Mouse (Mus musculus): ENCODE data around the gene Fam72a.

Gene Fam72a

GRCm38 (mm10) chr1:131527281-131528080 lies at the start of gene Fam72a, which contains the start of gene Srgap2:
Gene Fam72a, plus strand, starts transcription at chr1:131527903.
Gene Srgap2, minus strand, starts transcription at chr1:131527352.
- DNase-seq (ENCODE audit: low read depth, low spot score), result peak; percentile 100

- no peak for DNase-seq (ENCODE audit: low read depth, low spot score)
Measured at GRCm38 (mm10) chr1:131478770-131479305, 48.9 kb upstream of the Fam72a start.

- no peak for DNase-seq (ENCODE audit: low read depth, low spot score)
Measured at GRCm38 (mm10) chr1:131481391-131481790, 46.3 kb upstream of the Fam72a start.

DNA sequence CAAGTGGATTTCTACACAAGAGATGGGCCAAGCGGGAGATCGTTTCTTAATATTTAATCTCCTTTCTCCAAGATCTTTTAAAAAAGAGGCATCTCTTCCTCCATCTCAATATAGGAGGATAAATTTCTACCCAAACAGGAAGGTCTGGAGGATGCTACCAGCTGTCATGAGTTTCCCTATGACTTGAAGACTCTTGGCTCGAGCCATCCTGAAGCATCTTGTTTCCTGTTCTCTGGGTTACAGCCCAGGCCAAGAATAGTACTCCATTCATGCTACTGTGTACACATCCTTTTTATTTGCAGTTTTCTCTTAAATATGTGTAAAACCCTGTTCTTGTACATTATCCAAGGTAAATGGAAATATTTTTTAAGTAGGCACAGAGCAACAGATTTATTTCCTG lies 45.5 kb upstream of the Fam72a start:
- peak; percentile 30 for DNase-seq (ENCODE audit: low read depth, low spot score)

DNA sequence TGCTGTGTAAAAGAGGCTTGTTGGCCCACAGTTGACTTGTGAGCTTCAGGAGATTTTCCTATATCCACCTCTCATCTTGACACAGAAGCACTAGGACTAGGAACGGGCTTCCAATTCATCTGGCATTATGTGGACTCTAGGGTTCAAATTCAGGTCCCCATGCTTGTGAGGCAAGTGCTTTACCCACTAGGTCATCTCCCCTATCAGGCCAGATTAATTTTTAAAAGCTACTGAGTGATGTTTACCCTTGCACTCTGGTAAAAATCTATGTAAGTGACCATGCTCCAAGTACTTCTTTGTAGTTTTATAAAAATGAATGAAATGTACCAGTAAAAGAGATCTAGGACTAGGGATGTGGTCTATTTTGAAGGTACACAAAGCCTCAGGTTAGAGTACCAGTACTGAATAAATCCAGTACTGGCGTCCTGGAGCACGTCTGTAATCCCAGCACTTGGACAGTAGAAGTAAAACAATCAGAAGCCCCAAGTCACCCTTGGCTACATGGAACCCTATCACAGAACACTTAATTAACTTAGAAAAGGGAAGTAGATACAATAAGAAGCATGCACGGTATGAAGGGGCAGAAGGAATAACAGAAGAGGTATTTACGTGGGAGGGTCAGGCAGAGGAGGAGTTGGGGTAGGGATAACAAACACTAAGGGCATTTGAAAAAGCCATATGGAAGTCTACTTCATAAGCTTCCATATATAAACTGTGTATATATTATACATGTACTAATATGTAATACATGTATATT lies 41.4 kb upstream of the Fam72a start:
- DNase-seq (ENCODE audit: low read depth, low spot score), result no peak

- DNase-seq (ENCODE audit: low read depth, low spot score), result no peak
Measured at GRCm38 (mm10) chr1:131489312-131489711, 38.4 kb upstream of the Fam72a start.

GRCm38 (mm10) chr1:131491579-131491978 lies 36.1 kb upstream of the Fam72a start:
- no peak for DNase-seq (ENCODE audit: low read depth, low spot score)

DNA sequence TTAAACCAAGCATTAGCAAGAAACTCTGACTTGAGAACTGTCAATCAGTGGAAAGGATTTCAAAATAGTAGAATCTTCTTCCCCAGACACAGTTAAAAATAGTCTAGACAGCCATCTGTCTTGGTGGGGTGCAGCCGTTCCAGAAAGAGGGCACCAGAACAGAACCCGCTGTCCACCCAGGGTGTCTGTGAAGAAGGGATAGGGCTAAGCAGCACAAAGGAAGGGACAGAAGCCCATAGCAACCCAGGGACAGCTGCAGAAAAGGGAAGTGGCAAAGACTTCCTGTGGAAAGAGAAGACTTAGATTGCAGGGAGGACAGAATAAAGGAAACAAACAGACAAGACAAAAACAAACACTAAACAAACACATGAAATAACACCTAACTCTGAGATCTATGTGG lies 35.3 kb upstream of the Fam72a start:
- no peak for DNase-seq (ENCODE audit: low read depth, low spot score)

DNA sequence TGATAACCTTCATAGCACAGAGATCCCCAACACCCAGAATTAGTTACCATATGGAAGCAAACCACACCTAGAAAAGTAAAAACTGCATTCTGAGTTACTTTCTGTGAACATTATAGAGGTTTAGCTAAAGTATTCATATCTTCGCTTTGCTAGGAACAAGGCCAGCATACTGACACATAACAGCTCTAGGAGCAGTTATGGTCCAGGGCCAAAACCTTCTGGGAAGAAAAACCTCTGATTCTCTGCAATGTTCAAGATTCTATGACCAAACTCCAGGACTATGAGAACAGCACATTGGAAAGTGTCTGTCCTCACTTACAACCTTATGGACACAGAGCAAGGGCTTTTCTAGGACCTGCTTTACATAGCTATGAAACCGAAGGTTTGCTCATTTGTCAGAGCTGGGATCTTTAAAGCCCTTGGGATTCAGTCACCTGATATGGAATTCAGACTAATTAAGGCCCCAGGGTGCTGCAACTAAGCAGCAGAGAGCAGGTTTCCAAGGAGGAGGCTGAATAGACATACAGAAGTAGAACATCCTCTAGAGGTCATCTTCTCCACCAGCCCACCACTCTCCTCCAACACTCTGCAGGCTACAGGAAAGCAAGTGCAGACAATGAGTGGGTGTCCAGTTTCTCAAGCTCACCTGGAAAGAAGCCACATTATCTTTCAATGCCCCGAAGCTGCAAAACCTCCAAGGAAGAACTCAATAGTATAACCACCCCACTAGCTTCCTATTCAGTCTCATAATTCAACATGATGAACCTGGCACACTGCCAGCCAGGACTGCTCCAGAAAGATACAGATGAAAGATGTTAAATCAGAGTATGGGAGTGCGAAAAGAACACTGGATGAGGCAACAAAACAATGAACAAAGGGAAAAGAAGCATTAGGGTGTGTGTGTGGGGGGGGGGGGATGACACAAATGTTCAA lies 33.5 kb upstream of the Fam72a start:
- DNase-seq (ENCODE audit: low read depth, low spot score), result no peak

DNA sequence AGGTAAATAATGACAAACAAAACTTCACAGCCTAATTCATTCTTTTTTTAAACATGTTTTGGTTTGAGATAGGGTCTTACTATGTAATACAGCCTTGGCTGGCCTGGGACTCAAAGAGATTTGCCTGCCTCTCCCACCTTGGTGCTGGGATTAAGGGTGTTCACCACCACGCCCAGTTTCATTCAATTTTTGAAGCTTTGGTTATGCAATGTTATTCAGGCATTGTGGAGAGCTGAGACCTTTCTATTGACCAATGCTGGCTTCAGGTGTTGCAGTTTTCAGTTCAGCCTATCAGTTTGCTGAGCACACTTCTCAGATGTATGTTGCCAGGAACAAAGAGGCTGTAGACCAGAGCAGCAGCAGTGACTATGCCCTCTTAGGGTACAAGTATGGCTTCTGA lies 29.5 kb upstream of the Fam72a start:
- DNase-seq (ENCODE audit: low read depth, low spot score), result no peak

DNA sequence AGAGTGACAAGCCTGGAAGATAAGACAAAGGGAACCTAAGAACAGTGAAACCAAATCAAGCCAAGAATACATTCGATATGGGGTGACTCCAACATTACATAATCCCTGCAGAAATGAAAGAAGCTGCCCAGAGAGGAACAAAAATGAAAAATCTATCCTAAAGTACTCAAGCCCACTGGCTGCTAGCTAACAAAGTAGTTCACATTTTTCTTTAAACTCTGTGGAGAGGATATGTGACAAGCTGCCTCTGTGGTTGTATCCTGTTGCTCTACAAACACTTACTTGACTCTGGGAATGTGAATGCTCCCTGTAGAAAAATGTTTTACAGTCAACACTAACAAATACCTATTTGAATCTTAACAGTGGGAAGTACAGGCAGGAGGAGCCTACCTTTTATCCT lies 26.0 kb upstream of the Fam72a start:
- no peak for DNase-seq (ENCODE audit: low read depth, low spot score)

DNA sequence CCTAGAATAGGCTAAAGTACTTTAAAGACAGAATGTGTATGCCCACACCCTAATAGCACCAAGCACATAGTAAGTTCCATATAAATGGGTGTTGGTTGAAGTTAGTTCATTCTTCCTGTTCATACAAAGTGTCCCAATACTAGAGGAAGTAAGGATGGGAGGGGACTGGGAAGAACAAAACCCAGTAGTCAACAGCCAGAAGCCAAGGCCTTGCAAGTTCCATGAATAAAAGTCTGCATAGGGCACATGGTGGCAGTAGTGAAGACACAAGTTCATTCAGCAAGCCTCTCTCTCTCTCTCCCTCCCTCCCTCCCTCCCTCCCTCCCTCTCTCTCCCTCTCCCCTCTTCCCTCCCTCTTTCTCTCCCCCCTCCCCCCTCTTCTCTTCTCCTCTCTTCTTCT lies 16.6 kb upstream of the Fam72a start:
- no peak for DNase-seq (ENCODE audit: low read depth, low spot score)

- no peak for DNase-seq (ENCODE audit: low read depth, low spot score)
Measured at GRCm38 (mm10) chr1:131511661-131512500, 15.8 kb upstream of the Fam72a start.

- no peak for DNase-seq (ENCODE audit: low read depth, low spot score)
Measured at GRCm38 (mm10) chr1:131513136-131513535, 14.6 kb upstream of the Fam72a start.

GRCm38 (mm10) chr1:131514197-131514596 lies 13.5 kb upstream of the Fam72a start:
- DNase-seq (ENCODE audit: low read depth, low spot score), result no peak

GRCm38 (mm10) chr1:131516588-131516987 lies 11.1 kb upstream of the Fam72a start:
- DNase-seq (ENCODE audit: low read depth, low spot score), result no peak

- DNase-seq (ENCODE audit: low read depth, low spot score), result no peak
Measured at GRCm38 (mm10) chr1:131523794-131524193, 3.9 kb upstream of the Fam72a start.

GRCm38 (mm10) chr1:131525101-131525585 lies 2.6 kb upstream of the Fam72a start:
- DNase-seq (ENCODE audit: low read depth, low spot score), result no peak

GRCm38 (mm10) chr1:131525586-131526271 lies 2.0 kb upstream of the Fam72a start:
- no peak for DNase-seq (ENCODE audit: low read depth, low spot score)

Measured in skeletal muscle tissue, adult 2 months (tissue).